Mouse (Mus musculus) intestine, postnatal 0 days (tissue): ENCODE measurements around the gene Ube2d1. TPM values are rescaled to one million over a fixed set of nuclear protein-coding genes. Genes with fewer than 3 reads are reported as not detected.

Experiments
- ATAC-seq: fragments of 200-750 bp; cut with Nextera tagmentation; 2 replicates; pipeline ENCODE4 v1.8.0; 2017; ENCODE audit warnings: mild to moderate bottlenecking, moderate TSS enrichment, moderate library complexity
- H3K27ac ChIP-seq: fragments of 300-500 bp; sonication (generic); 2 replicates; pipeline ENCODE4 v1.5.1; 2014; ENCODE audit warnings: mild to moderate bottlenecking, low read depth, low read length, moderate library complexity
- H3K27me3 ChIP-seq: fragments of 300-500 bp; sonication (generic); replicated peaks from 2 replicates; pipeline ENCODE4 v1.6.1; 2014; ENCODE audit warnings: low read length, mixed read lengths; ENCODE audit not compliant: control insufficient read depth, insufficient read depth
- H3K36me3 ChIP-seq: fragments of 300-500 bp; sonication (generic); 2 replicates; pipeline ENCODE4 v1.6.1; 2014; ENCODE audit warnings: mild to moderate bottlenecking, moderate library complexity; ENCODE audit not compliant: control insufficient read depth, insufficient read depth
- H3K4me1 ChIP-seq: fragments of 300-500 bp; sonication (generic); replicated peaks from 2 replicates; pipeline ENCODE4 v1.6.1; 2014; ENCODE audit warnings: antibody characterized with exemption, low read length, mixed read lengths; ENCODE audit not compliant: control insufficient read depth, insufficient read depth
- H3K4me2 ChIP-seq: fragments of 300-500 bp; sonication (generic); replicated peaks from 2 replicates; pipeline ENCODE4 v1.6.1; 2014; ENCODE audit warnings: low read depth, mild to moderate bottlenecking, moderate library complexity
- H3K4me3 ChIP-seq: fragments of 300-500 bp; sonication (generic); 2 replicates; pipeline ENCODE4 v1.5.1; 2014; ENCODE audit warnings: low read depth, low read length
- H3K9ac ChIP-seq: fragments of 300-500 bp; sonication (generic); 2 replicates; pipeline ENCODE4 v1.6.1; 2014; ENCODE audit warnings: mild to moderate bottlenecking, low read depth, low read length
- H3K9me3 ChIP-seq: fragments of 300-500 bp; sonication (generic); 2 replicates; pipeline ENCODE4 v1.6.1; 2016; ENCODE audit warnings: mixed run types; ENCODE audit not compliant: control insufficient read depth
- CTCF ChIP-seq: sonication (generic); IDR thresholded peaks from 2 replicates; pipeline ENCODE4 v1.5.1; 2016; ENCODE audit warnings: low read depth, mild to moderate bottlenecking, control low read depth, antibody characterized with exemption, moderate library complexity
- WGBS: fragments of 180-500 bp; shearing (Covaris S2); extraction: QIAGEN DNeasy Blood & Tissue Kit; methylation state at CpG from one replicate; pipeline ENCODE4 v1.1.7; 2014; 5-methylcytosine and 5-hydroxymethylcytosine counted together
- polyA plus RNA-seq: library from polyadenylated mRNA; unstranded; fragments of >200 nt; fragmentation: Nextera tagmentation; extraction: Ambion mirVana; gene quantifications from 2 replicates; pipeline ENCODE4 v1.2.1, GENCODE M21; 2015

The Ube2d1 gene
- 29.9 and 33.6 TPM in 2 replicates for polyA plus RNA-seq

DNA sequence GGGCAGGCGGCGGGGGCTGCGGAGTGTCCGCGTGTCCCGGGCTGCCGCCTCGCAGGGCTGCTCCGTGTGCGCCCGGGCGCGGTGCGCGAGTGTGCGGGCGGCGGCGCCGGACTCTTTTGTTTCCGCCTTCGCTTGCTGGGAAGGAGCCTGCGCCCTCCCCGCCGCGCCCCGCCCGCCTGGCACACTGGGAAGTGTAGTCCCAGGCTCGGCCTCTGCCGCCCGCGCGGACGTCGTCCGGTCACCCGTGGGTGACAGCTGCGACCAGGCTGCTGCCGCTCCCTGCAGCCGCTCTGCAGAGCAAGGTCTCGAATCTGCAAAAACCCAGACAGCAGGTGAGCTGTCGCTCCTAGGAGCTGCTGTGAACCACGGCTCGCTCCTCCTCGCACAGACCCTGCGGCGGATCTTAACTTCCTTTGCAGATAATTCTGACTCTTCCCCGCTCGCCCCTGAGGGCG, at the start of gene Ube2d1:
Gene Ube2d1, minus strand, starts transcription at position 137 of the 455 bp plus-strand sequence.
- peak; percentile 95 for ATAC-seq
- 1% methylated on average over 47 of the region's 50 CpGs for WGBS
- peak; percentile 17 for TF ChIP-seq CTCF

DNA sequence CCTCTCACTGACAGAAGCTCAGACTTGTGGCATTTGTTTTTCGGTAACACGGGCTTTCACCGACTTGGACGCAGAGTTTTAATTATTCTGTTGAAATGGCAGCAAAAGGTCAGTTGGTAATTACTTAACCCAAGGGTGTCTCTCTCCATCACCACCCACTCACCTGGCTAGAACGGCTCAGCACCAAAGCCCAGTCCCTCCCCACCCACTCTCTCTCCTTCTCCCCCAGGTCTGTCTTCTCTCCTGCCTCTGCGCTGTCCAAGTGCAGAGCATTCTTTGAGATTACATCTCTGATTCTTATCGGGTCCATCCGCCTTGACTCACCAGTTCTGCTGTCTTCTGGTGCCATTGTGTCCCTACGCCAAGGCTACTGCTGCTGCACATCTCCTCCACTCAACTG, 47.8 kb upstream of the Ube2d1 start:
- TF ChIP-seq CTCF: no peak
- Histone ChIP-seq H3K9me3 (no peaks in the 10 kb centered on the region), H3K36me3 (peaks cover 40% of the 10 kb centered on the region), H3K4me3 (no peak overlapping the region), H3K9ac (no peak overlapping the region), H3K4me2 (no peak overlapping the region), H3K4me1 (peaks cover 2% of the 10 kb centered on the region; the same call in 1 of the 2 replicates), H3K27ac (no peak overlapping the region), H3K27me3 (no peaks in the 10 kb centered on the region)
- 97% methylated on average over 9 of the region's 9 CpGs for WGBS
- no peak for ATAC-seq

More for the DNA sequence above, at the start of gene Ube2d1:
- Histone ChIP-seq H3K9me3 (no peaks in the 10 kb centered on the region), H3K4me3 (peak within 1 kb of the TSS; percentile 96), H3K9ac (peak within 1 kb of the TSS; percentile 89), H3K36me3 (no peaks in the 10 kb centered on the region), H3K27me3 (no peaks in the 10 kb centered on the region), H3K27ac (peak within 1 kb of the TSS; percentile 64), H3K4me2 (peak within 1 kb of the TSS; percentile 83), H3K4me1 (0 out of 2 replicates have a peak, but pooled peaks cover 3% of the 10 kb centered on the region)

DNA sequence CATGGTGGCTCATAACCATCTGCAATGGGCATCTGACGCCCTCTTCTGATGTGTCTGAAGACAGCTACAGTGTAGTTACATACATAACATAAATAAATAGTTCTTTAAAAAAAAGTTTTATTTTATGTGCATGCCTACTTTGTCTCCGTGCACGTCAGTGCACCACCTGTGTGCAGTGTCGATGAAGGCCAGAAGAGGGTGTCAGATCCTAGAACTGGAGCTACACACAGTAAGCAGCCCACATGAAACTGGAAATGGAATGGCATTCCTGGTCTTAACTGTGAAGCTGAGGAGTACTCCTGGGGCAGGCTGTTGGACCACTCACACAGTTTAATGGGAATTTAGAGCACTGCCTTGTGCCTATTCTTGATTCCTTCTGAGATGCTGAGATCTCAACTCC, 47.3 kb upstream of the Ube2d1 start:
- Histone ChIP-seq H3K4me2 (no peak overlapping the region), H3K9me3 (no peaks in the 10 kb centered on the region), H3K4me1 (0 out of 2 replicates have a peak, but pooled peaks cover 2% of the 10 kb centered on the region), H3K27me3 (no peaks in the 10 kb centered on the region), H3K9ac (no peak overlapping the region), H3K4me3 (no peak overlapping the region), H3K36me3 (peaks cover 40% of the 10 kb centered on the region), H3K27ac (no peak overlapping the region)
- TF ChIP-seq CTCF: peak; percentile 63
- no peak for ATAC-seq
- WGBS: 93% methylated on average over 4 of the region's 4 CpGs

DNA sequence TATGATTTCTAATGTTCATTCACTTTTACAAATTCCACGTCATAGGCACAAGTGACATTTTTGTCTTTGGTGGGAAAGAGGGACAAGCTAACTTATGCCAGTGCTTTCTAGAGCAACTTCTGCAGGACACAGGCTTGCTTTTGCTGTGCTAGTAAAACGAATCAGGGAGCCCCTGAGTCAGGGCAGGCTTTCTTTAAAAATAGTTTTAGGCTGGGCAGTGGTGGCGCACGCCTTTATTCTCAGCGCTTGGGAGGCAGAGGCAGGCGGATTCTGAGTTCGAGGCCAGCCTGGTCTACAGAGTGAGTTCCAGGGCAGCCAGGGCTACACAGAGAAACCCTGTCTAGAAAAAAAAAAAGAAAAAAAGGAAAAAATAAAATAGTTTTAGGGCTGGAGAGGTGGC, 46.8 kb upstream of the Ube2d1 start:
- ATAC-seq: no peak
- no peak overlapping the region for H3K27ac ChIP-seq
- no peak overlapping the region for H3K4me2 ChIP-seq
- no peaks in the 10 kb centered on the region for H3K9me3 ChIP-seq
- no peak overlapping the region for H3K4me3 ChIP-seq
- H3K27me3 ChIP-seq: no peaks in the 10 kb centered on the region
- no peaks in the 10 kb centered on the region for H3K4me1 ChIP-seq
- 93% methylated on average over 7 of the region's 7 CpGs for WGBS
- no peak overlapping the region for H3K9ac ChIP-seq
- H3K36me3 ChIP-seq: peaks cover 40% of the 10 kb centered on the region
- TF ChIP-seq CTCF: no peak

- Histone ChIP-seq H3K27ac (no peak overlapping the region), H3K4me2 (no peak overlapping the region), H3K9ac (no peak overlapping the region), H3K27me3 (no peaks in the 10 kb centered on the region), H3K36me3 (peaks cover 33% of the 10 kb centered on the region), H3K4me3 (no peak overlapping the region), H3K9me3 (no peaks in the 10 kb centered on the region), H3K4me1 (no peaks in the 10 kb centered on the region)
- WGBS: 92% methylated on average over 12 of the region's 12 CpGs
- no peak for TF ChIP-seq CTCF
- no peak for ATAC-seq
Observed at GRCm38 (mm10) chr10:71330070-71330469, 45.0 kb upstream of the Ube2d1 start.

DNA sequence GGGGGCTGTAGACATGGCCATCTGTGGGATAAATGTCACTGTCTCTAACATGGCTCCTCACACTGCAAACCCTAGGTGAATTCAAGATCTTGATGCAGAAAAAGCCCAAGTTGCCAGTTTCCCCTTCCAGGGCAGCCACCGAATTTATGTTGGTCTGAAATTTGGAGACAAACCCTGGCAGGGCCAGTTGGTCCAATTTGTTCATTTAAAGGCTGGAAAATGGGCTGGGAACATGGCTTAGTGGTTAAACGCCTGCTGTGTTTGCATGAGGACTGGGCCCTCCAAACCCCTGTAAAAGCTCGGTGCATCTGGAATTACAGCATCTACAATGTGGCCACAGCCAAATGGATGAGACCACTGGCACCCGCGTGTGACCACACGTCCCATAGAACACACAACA, 44.2 kb upstream of the Ube2d1 start:
- WGBS: 93% methylated on average over 6 of the region's 6 CpGs
- H3K36me3 ChIP-seq: peaks cover 25% of the 10 kb centered on the region
- no peaks in the 10 kb centered on the region for H3K4me1 ChIP-seq
- no peaks in the 10 kb centered on the region for H3K27me3 ChIP-seq
- H3K27ac ChIP-seq: no peak overlapping the region
- no peak for TF ChIP-seq CTCF
- no peak overlapping the region for H3K9ac ChIP-seq
- no peak overlapping the region for H3K4me3 ChIP-seq
- no peak for ATAC-seq
- H3K4me2 ChIP-seq: no peak overlapping the region
- no peaks in the 10 kb centered on the region for H3K9me3 ChIP-seq

GRCm38 (mm10) chr10:71328870-71329269, 43.8 kb upstream of the Ube2d1 start:
- Histone ChIP-seq H3K4me2 (no peak overlapping the region), H3K4me1 (no peaks in the 10 kb centered on the region), H3K27me3 (no peaks in the 10 kb centered on the region), H3K4me3 (no peak overlapping the region), H3K27ac (no peak overlapping the region), H3K9ac (no peak overlapping the region), H3K9me3 (no peaks in the 10 kb centered on the region), H3K36me3 (peaks cover 22% of the 10 kb centered on the region)
- 89% methylated on average over 5 of the region's 5 CpGs for WGBS
- TF ChIP-seq CTCF: no peak
- ATAC-seq: no peak
